Mouse (Mus musculus) bone marrow macrophage, adult 2 months (primary cell): ENCODE data around the gene Kcnip4. TPM values are rescaled to one million over a fixed set of nuclear protein-coding genes. Genes with fewer than 3 reads are reported as not detected.

ENCODE experiments used
- H3K27ac ChIP-seq: 2 replicates; pipeline ENCODE4 v1.5.1; 2012; ENCODE audit warnings: low read depth, low read length; ENCODE audit not compliant: insufficient read depth
- H3K4me1 ChIP-seq: 2 replicates; pipeline ENCODE4 v1.6.1; 2012; ENCODE audit warnings: low read length; ENCODE audit not compliant: control insufficient read depth, insufficient read depth
- H3K4me3 ChIP-seq: 2 replicates; pipeline ENCODE4 v1.5.1; 2012; ENCODE audit warnings: mild to moderate bottlenecking, low read length, moderate library complexity; ENCODE audit not compliant: insufficient read depth
- CTCF ChIP-seq: IDR thresholded peaks from 2 replicates; pipeline ENCODE4 v1.5.1; 2012; ENCODE audit warnings: low read depth, mild to moderate bottlenecking, low read length, moderate library complexity
- POLR2A ChIP-seq: IDR thresholded peaks from 2 replicates; pipeline ENCODE4 v1.6.1; 2012; ENCODE audit warnings: mild to moderate bottlenecking, low read depth, low read length, borderline replicate concordance
- polyA plus RNA-seq: library from polyadenylated mRNA; stranded (reverse); fragments of >200 nt; gene quantifications from 2 replicates; pipeline ENCODE4 v1.2.4, GENCODE M21; 2012; ENCODE audit not compliant: missing spikeins, insufficient read depth, insufficient read length

Gene Kcnip4
- polyA plus RNA-seq, 1 experiment = not detected

GRCm38 (mm10) chr5:48779376-48779775, 745.3 kb downstream of the Kcnip4 start:
- Histone ChIP-seq H3K4me3 (no peak overlapping the region), H3K4me1 (no peaks in the 10 kb centered on the region), H3K27ac (no peak overlapping the region)
- TF ChIP-seq CTCF = no peak
- TF ChIP-seq POLR2A = no peak

GRCm38 (mm10) chr5:48748613-48749012, 776.1 kb downstream of the Kcnip4 start:
- H3K4me3 ChIP-seq = no peak overlapping the region
- no peak overlapping the region for H3K27ac ChIP-seq
- H3K4me1 ChIP-seq = no peaks in the 10 kb centered on the region
- TF ChIP-seq CTCF = no peak

- H3K27ac ChIP-seq = no peak overlapping the region
- H3K4me1 ChIP-seq = no peaks in the 10 kb centered on the region
- H3K4me3 ChIP-seq = no peak overlapping the region
- TF ChIP-seq POLR2A = no peak
- no peak for TF ChIP-seq CTCF
Observed at GRCm38 (mm10) chr5:48737640-48738039, 787.1 kb downstream of the Kcnip4 start.

GRCm38 (mm10) chr5:48718166-48718565, 806.5 kb downstream of the Kcnip4 start:
- Histone ChIP-seq H3K4me1 (no peaks in the 10 kb centered on the region), H3K4me3 (no peak overlapping the region), H3K27ac (no peak overlapping the region)
- TF ChIP-seq POLR2A = no peak
- no peak for TF ChIP-seq CTCF

GRCm38 (mm10) chr5:48705997-48706396, 818.7 kb downstream of the Kcnip4 start:
- Histone ChIP-seq H3K4me1 (no peaks in the 10 kb centered on the region), H3K4me3 (no peak overlapping the region), H3K27ac (no peak overlapping the region)
- TF ChIP-seq POLR2A = no peak
- TF ChIP-seq CTCF = no peak

- Histone ChIP-seq H3K4me1 (no peaks in the 10 kb centered on the region), H3K27ac (no peak overlapping the region), H3K4me3 (no peak overlapping the region)
- TF ChIP-seq POLR2A (no peak), CTCF (no peak)
Observed at GRCm38 (mm10) chr5:48687068-48687467, 837.6 kb downstream of the Kcnip4 start.

- TF ChIP-seq POLR2A (no peak), CTCF (no peak)
- no peak overlapping the region for H3K27ac ChIP-seq
Observed at GRCm38 (mm10) chr5:48679733-48680595, 844.7 kb downstream of the Kcnip4 start.

GRCm38 (mm10) chr5:48662504-48662903, 862.2 kb downstream of the Kcnip4 start:
- H3K4me3 ChIP-seq = no peak overlapping the region
- H3K4me1 ChIP-seq = no peaks in the 10 kb centered on the region
- H3K27ac ChIP-seq = no peak overlapping the region
- no peak for TF ChIP-seq CTCF
- no peak for TF ChIP-seq POLR2A

More at GRCm38 (mm10) chr5:48679733-48680595, 844.7 kb downstream of the Kcnip4 start:
- Histone ChIP-seq H3K4me1 (no peaks in the 10 kb centered on the region), H3K4me3 (no peak overlapping the region)

GRCm38 (mm10) chr5:48659975-48660374, 864.7 kb downstream of the Kcnip4 start:
- no peak overlapping the region for H3K4me3 ChIP-seq
- H3K27ac ChIP-seq = no peak overlapping the region
- H3K4me1 ChIP-seq = no peaks in the 10 kb centered on the region
- TF ChIP-seq POLR2A (no peak), CTCF (no peak)

- Histone ChIP-seq H3K4me1 (no peaks in the 10 kb centered on the region), H3K4me3 (no peak overlapping the region), H3K27ac (no peak overlapping the region)
- no peak for TF ChIP-seq CTCF
- TF ChIP-seq POLR2A = no peak
Observed at GRCm38 (mm10) chr5:48650496-48650895, 874.2 kb downstream of the Kcnip4 start.
